Mouse (Mus musculus) small intestine, adult 2 months (tissue): ENCODE measurements at regions not wholly inside any gene's neighbourhood (a gene's known extent, or its start where the extent isn't known, plus 50 kb on each side); places are given as distances from the start of the nearest gene placed in this dataset.

ENCODE experiments used
- H3K27ac ChIP-seq: fragments of 200-500 bp; 2 replicates; pipeline ENCODE4 v1.5.1; 2012; ENCODE audit warnings: low read depth, low read length, control low read depth, inconsistent platforms; ENCODE audit not compliant: insufficient read depth
- H3K27me3 ChIP-seq: fragments of 200-500 bp; 2 replicates; pipeline ENCODE4 v1.6.1; 2012; ENCODE audit warnings: mild to moderate bottlenecking, moderate library complexity, low read length, inconsistent platforms; ENCODE audit not compliant: control insufficient read depth, insufficient read depth
- H3K36me3 ChIP-seq: fragments of 200-500 bp; 2 replicates; pipeline ENCODE4 v1.6.1; 2012; ENCODE audit warnings: mild to moderate bottlenecking, low read length, control low read depth, inconsistent platforms; ENCODE audit not compliant: control insufficient read depth, insufficient read depth
- H3K4me1 ChIP-seq: fragments of 200-500 bp; 2 replicates; pipeline ENCODE4 v1.6.1; 2012; ENCODE audit warnings: low read length, inconsistent platforms, mixed read lengths; ENCODE audit not compliant: control insufficient read depth, insufficient read depth, insufficient read length
- H3K4me3 ChIP-seq: fragments of 200-500 bp; 2 replicates; pipeline ENCODE4 v1.5.1; 2012; ENCODE audit warnings: low read depth, mild to moderate bottlenecking, control low read depth, inconsistent platforms, low read length, moderate library complexity
- CTCF ChIP-seq: fragments of 200-500 bp; IDR thresholded peaks from 2 replicates; pipeline ENCODE4 v1.5.1; 2012; ENCODE audit warnings: low read depth, mild to moderate bottlenecking, control low read depth, inconsistent platforms, low read length, moderate library complexity, mixed read lengths; ENCODE audit not compliant: insufficient replicate concordance, insufficient read length; ENCODE audit errors: extremely low read depth
- POLR2A ChIP-seq: fragments of 200-500 bp; IDR thresholded peaks from 2 replicates; pipeline ENCODE4 v1.6.1; 2012; ENCODE audit warnings: low read depth, mild to moderate bottlenecking, control low read depth, inconsistent platforms, low read length, moderate library complexity
- WGBS: fragments of 180-500 bp; shearing (Covaris S2); methylation state at CpG from one replicate; pipeline ENCODE4 v1.1.7; 2018; 5-methylcytosine and 5-hydroxymethylcytosine counted together

DNA sequence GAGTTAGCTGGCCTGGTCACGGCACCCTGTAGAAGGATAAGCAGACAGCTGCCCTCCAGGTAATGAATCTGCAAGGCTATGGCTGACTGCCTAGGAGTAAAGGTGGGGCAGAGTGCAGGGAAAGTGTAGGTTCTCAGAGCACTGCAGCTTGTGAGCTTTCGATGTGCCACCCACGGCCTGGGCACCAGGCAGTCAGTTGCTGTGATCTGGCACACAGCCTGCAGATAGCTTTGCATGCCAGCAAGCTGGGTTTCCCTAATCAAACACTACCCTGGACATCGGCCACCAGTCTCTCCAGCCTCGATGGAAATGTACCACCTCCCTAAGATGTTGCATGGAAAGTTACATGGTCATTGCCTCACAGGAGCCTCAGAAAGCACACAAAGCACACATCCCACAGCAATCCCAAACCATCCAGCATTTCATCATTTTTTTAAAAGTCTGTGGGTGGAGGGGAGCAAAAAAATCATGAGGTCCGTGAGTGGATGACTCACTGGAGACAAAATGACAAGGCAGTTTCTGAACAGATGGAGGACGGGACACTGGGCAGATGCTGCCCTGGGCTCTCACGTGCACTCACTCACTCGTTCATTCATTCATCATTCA, 112.7 kb downstream of the Ets2 start:
- Histone ChIP-seq H3K27me3 (no peaks in the 10 kb centered on the region), H3K36me3 (no peaks in the 10 kb centered on the region), H3K4me1 (peaks cover 6% of the 10 kb centered on the region), H3K27ac (0 out of 2 replicates have a peak overlapping the region, but pooled peaks have one; percentile 13), H3K4me3 (no peak overlapping the region)
- 21% methylated on average over 9 of the region's 9 CpGs for WGBS
- TF ChIP-seq POLR2A (no peak), CTCF (no peak)

DNA sequence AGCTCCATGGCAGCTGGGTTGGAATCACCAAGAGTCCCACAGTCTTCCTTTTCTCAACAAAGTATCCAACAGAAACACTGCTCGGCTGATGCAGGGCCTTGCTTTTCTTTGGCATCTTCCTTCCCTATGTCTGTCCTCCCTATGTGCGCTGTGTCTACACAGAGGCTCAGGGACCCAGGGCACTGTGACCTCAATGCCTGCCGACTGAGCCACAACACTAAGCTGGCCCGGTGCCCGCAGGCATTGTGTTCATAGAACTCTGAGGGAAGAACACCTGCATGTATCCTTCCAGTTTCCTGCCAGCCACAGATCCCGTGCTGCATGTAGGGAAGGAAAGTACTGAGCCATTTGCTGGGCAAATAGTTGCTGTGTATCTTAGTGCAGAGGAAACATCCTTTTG, 109.2 kb downstream of the Ets2 start:
- H3K4me1 ChIP-seq, result peaks cover 10% of the 10 kb centered on the region
- no peak overlapping the region for H3K4me3 ChIP-seq
- no peak overlapping the region for H3K27ac ChIP-seq

DNA sequence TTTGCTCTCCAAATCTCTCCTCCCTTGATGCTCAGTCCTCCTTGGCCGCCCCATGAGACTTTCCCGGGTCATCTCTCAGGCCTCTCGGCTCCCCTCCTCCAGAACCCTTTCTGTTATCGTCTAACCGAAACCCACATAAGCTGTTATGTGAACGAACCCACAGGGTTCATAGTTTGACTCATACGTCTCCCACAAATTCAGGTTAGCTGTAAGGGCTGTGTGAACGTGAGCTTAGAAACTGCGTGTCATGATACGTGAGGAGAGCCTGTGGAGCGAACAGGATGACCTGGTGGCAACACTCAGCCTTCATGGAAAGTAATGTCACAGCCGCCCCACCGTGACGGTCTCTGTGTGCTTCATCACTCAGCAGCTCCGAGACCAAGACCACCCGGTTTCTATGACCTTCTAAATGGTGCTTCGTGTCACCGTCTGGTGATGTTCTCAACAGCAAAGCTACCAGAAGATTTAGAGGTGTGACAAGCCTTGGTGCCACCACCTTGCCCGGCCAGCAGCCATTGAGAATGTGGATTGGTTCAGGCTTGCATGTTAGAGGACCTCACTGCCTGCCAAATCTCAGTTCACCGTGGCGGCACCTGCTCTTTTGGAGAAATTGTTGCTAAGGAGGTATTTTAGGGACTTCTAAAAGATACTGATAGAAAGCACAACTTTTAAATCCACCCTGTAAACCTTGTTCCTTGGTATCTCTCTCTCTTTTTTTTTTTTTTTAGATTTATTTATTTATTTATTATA, 107.4 kb downstream of the Ets2 start:
- no peaks in the 10 kb centered on the region for H3K27me3 ChIP-seq
- no peak overlapping the region for H3K4me3 ChIP-seq
- peaks cover 10% of the 10 kb centered on the region for H3K4me1 ChIP-seq
- no peak for TF ChIP-seq CTCF
- no peak for TF ChIP-seq POLR2A
- H3K27ac ChIP-seq, result peak overlapping the region; percentile 9; the same call in 1 of the 2 replicates
- 82% methylated on average over 21 of the region's 21 CpGs for WGBS
- H3K36me3 ChIP-seq, result no peaks in the 10 kb centered on the region

More for the DNA sequence above, 109.2 kb downstream of the Ets2 start:
- no peak for TF ChIP-seq POLR2A
- no peak for TF ChIP-seq CTCF
- WGBS, result 15% methylated on average over 6 of the region's 6 CpGs
- H3K36me3 ChIP-seq, result no peaks in the 10 kb centered on the region
- no peaks in the 10 kb centered on the region for H3K27me3 ChIP-seq

DNA sequence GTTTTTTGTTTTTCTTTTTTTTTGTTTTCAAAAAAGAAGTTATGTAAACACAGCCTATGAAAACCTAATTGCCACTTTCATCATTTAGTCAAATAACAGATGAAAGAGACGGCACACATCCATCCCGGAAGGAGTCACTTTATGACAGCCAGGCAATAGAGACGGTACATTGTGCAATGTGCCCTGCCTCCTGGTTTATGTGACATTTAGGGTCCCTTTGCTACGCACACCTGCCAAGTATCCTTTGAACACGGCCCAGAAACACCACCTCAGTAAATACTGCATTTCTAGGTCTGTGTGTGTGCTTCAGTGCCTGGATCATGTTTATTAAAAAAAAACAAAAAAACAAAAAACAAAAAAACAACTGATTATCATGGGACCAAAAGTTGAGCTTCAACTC, 104.6 kb downstream of the Ets2 start:
- Histone ChIP-seq H3K27me3 (no peaks in the 10 kb centered on the region), H3K4me3 (no peak overlapping the region), H3K27ac (peak overlapping the region; percentile 7; the same call in 1 of the 2 replicates), H3K36me3 (no peaks in the 10 kb centered on the region), H3K4me1 (peaks cover 10% of the 10 kb centered on the region)
- WGBS, result 23% methylated on average over 5 of the region's 5 CpGs
- no peak for TF ChIP-seq CTCF
- no peak for TF ChIP-seq POLR2A

DNA sequence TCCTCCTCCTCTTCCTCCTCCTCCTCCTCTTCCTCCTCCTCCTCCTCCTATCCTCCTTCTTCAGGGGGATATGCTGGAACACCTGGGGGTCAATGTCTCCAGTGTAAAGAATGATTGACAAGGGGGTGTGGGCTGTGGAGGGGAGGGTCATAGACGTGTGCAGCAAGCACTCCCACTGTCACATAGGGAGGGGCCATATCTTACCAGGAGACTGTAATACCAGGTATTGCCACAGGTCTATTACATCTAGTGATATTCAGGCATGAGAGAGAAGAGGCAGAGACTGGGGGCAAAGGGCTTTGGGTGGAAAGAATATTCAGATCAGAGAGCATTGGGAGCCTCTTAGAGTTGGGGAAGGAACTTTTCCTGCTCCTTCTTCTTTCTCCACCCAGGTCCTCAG, 102.3 kb downstream of the Ets2 start:
- H3K27me3 ChIP-seq, result no peaks in the 10 kb centered on the region
- TF ChIP-seq POLR2A, result no peak
- no peak for TF ChIP-seq CTCF
- H3K27ac ChIP-seq, result no peak overlapping the region
- no peaks in the 10 kb centered on the region for H3K36me3 ChIP-seq
- peaks cover 3% of the 10 kb centered on the region; the same call in 1 of the 2 replicates for H3K4me1 ChIP-seq
- WGBS, result 20% methylated on average over 1 of the region's 1 CpGs
- H3K4me3 ChIP-seq, result no peak overlapping the region

DNA sequence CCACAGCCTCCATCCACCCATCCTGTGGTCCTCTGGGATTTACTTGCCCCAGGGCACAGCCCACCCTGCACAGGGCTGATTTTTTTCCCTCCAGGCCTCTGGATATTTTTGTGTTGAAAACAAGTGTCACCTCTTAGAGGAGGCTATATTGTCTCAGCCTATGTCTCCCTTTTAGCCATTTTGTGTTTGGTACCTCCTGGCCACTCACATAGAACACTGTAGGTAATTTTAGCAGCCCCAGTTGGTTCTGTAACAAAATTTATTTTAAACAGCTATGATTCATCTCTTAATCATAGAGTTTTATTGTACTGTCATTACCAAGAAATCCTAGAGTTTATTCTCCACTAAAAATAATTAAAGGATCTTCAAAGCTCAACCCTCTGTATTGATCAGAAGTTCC, 100.8 kb downstream of the Ets2 start:
- no peaks in the 10 kb centered on the region for H3K4me1 ChIP-seq
- TF ChIP-seq POLR2A, result no peak
- TF ChIP-seq CTCF, result no peak
- no peaks in the 10 kb centered on the region for H3K36me3 ChIP-seq
- H3K27me3 ChIP-seq, result no peaks in the 10 kb centered on the region
- no peak overlapping the region for H3K4me3 ChIP-seq
- H3K27ac ChIP-seq, result no peak overlapping the region

DNA sequence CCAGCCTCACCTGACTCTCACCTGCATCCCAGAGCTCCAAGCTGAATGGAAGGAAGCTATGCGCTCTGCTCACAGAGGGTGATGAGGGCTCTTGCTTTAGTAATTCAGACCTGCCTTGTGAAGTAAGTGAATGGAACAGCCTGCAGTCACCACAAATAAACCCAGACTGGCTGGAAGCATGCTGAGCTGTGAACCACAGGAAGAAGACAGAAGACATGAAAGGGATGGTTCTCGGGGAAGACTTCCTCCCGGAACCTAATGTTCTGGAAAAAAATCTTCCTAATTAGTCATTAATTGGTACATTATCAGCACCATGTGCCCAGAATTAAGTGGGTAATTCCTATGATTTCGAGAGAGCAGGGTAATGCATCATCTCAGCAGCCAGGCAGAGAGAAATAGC, 100.3 kb downstream of the Ets2 start:
- 79% methylated on average over 4 of the region's 4 CpGs for WGBS
- no peak overlapping the region for H3K27ac ChIP-seq
- no peak overlapping the region for H3K4me3 ChIP-seq
- H3K4me1 ChIP-seq, result no peaks in the 10 kb centered on the region
- no peaks in the 10 kb centered on the region for H3K27me3 ChIP-seq
- H3K36me3 ChIP-seq, result no peaks in the 10 kb centered on the region
- TF ChIP-seq POLR2A, result no peak
- no peak for TF ChIP-seq CTCF
